Mouse (Mus musculus): ENCODE results near the gene Gbp6. TPM values are rescaled to one million over a fixed set of nuclear protein-coding genes. Genes with fewer than 3 reads are reported as not detected.
"Not testable (repeated sequence)": the region's sequence is repeated elsewhere in the genome, so short reads cannot be mapped to it uniquely, and the experiment has no call there.

Gbp6 gene
- 1 to 10 TPM; 1.0 to 1.5 TPM for total RNA-seq (2021)

GRCm38 (mm10) chr5:105293226-105294165 lies at the start of gene Gbp6, which contains the start of gene Gm43302:
TSS of gene Gbp6 (minus strand) at chr5:105293698.
TSS of gene Gm43302 (minus strand) at chr5:105293695.
- intact Hi-C loops (cut with DNase I): not testable (repeated sequence)
- peak; percentile 6 for DNase-seq

- intact Hi-C loops (cut with DNase I): no loop called here
- no peak for DNase-seq
Observed at GRCm38 (mm10) chr5:105341281-105341680, 47.8 kb upstream of the Gbp6 start.

- intact Hi-C loops (cut with DNase I): no loop called here
Observed at GRCm38 (mm10) chr5:105322543-105322942, 29.0 kb upstream of the Gbp6 start.

GRCm38 (mm10) chr5:105310941-105311340 lies 17.4 kb upstream of the Gbp6 start:
- no peak for DNase-seq
- intact Hi-C loops (cut with DNase I): no loop called here

More at GRCm38 (mm10) chr5:105322543-105322942, 29.0 kb upstream of the Gbp6 start:
- DNase-seq: no peak

- DNase-seq; intact Hi-C loops (cut with DNase I): not testable (repeated sequence)
Observed at GRCm38 (mm10) chr5:105309148-105309547, 15.7 kb upstream of the Gbp6 start.

GRCm38 (mm10) chr5:105306946-105307345 lies 13.4 kb upstream of the Gbp6 start:
- DNase-seq; intact Hi-C loops (cut with DNase I): not testable (repeated sequence)

GRCm38 (mm10) chr5:105306159-105306581 lies 12.7 kb upstream of the Gbp6 start:
- DNase-seq: no peak
- intact Hi-C loops (cut with DNase I): no loop called here

- intact Hi-C loops (cut with DNase I); DNase-seq: not testable (repeated sequence)
Observed at GRCm38 (mm10) chr5:105305671-105306070, 12.2 kb upstream of the Gbp6 start.

GRCm38 (mm10) chr5:105301963-105302362 lies 8.5 kb upstream of the Gbp6 start:
- DNase-seq: no peak
- intact Hi-C loops (cut with DNase I): no loop called here

- DNase-seq: no peak
- intact Hi-C loops (cut with DNase I): no loop called here
Observed at GRCm38 (mm10) chr5:105301531-105301930, 8.0 kb upstream of the Gbp6 start.

- intact Hi-C loops (cut with DNase I): no loop called here
- no peak for DNase-seq
Observed at GRCm38 (mm10) chr5:105295746-105296145, 2.2 kb upstream of the Gbp6 start.

GRCm38 (mm10) chr5:105292492-105292891 lies 1.0 kb downstream of the Gbp6 start:
- intact Hi-C loops (cut with DNase I): no loop called here
- DNase-seq: no peak

- intact Hi-C loops (cut with DNase I); DNase-seq: not testable (repeated sequence)
Observed at GRCm38 (mm10) chr5:105290921-105291320, 2.6 kb downstream of the Gbp6 start.

- intact Hi-C loops (cut with DNase I); DNase-seq: not testable (repeated sequence)
Observed at GRCm38 (mm10) chr5:105260673-105261072, 32.8 kb downstream of the Gbp6 start.

- intact Hi-C loops (cut with DNase I): no loop called here
- DNase-seq: no peak
Observed at GRCm38 (mm10) chr5:105252491-105252890, 41.0 kb downstream of the Gbp6 start.

- intact Hi-C loops (cut with DNase I): not testable (repeated sequence)
Observed at GRCm38 (mm10) chr5:105244741-105245140, 48.8 kb downstream of the Gbp6 start.

GRCm38 (mm10) chr5:105240982-105241381 lies 52.5 kb downstream of the Gbp6 start:
- DNase-seq: peak; percentile 86
- intact Hi-C loops (cut with DNase I): not testable (repeated sequence)

More at GRCm38 (mm10) chr5:105244741-105245140, 48.8 kb downstream of the Gbp6 start:
- DNase-seq: not testable (repeated sequence)

GRCm38 (mm10) chr5:105239483-105240047 lies 53.9 kb downstream of the Gbp6 start, which contains the start of gene Gbp10:
TSS of gene Gbp10 (minus strand) at chr5:105239533.
- intact Hi-C loops (cut with DNase I): not testable (repeated sequence)
- DNase-seq: peak; percentile 5

- intact Hi-C loops (cut with DNase I): not testable (repeated sequence)
Observed at GRCm38 (mm10) chr5:105238402-105238801, 55.1 kb downstream of the Gbp6 start.

GRCm38 (mm10) chr5:105236040-105236439 lies 57.5 kb downstream of the Gbp6 start:
- intact Hi-C loops (cut with DNase I); DNase-seq: not testable (repeated sequence)

More at GRCm38 (mm10) chr5:105238402-105238801, 55.1 kb downstream of the Gbp6 start:
- DNase-seq: not testable (repeated sequence)
